Mouse (Mus musculus): Measurements from ENCODE around the gene Kif22. TPM values are rescaled to one million over a fixed set of nuclear protein-coding genes. Genes with fewer than 3 reads are reported as not detected.

Kif22 gene
- polyA plus RNA-seq, 1 experiment from 2014 or later, result 93.5 TPM

Small RNAs within 50 kb of the gene (microRNA-seq; reads per million reads assigned to microRNA genes)
- not detected for gene Gm44343

Other genes starting within 250 kb of the Kif22 start
- 237 and 240 TPM in 2 replicates for gene Ppp4c, start 250.0 kb downstream of the Kif22 start, polyA plus RNA-seq (2015; fragmentation: Nextera tagmentation; extraction: Ambion mirVana)
- 0.73 and 0.74 TPM in 2 replicates for gene Fam57b, start 244.8 kb downstream of the Kif22 start, polyA plus RNA-seq (2015; fragmentation: Nextera tagmentation; extraction: Ambion mirVana)
- not detected in 2 replicates for gene 4930451I11Rik, start 210.8 kb downstream of the Kif22 start, polyA plus RNA-seq (2015; fragmentation: Nextera tagmentation; extraction: Ambion mirVana)
- 0.62 and 0.74 TPM in 2 replicates for gene Doc2a, start 195.1 kb downstream of the Kif22 start, polyA plus RNA-seq (2015; fragmentation: Nextera tagmentation; extraction: Ambion mirVana)
- gene Hirip3, start 180.5 kb downstream of the Kif22 start, polyA plus RNA-seq (2015; fragmentation: Nextera tagmentation; extraction: Ambion mirVana), result 28.5 and 28.8 TPM in 2 replicates
- gene Ino80e, start 180.1 kb downstream of the Kif22 start, polyA plus RNA-seq (2015; fragmentation: Nextera tagmentation; extraction: Ambion mirVana), result 60.1 and 68.3 TPM in 2 replicates
- 38.3 and 40.1 TPM in 2 replicates for gene Taok2, start 157.8 kb downstream of the Kif22 start, polyA plus RNA-seq (2015; fragmentation: Nextera tagmentation; extraction: Ambion mirVana)
- gene Tmem219, start 119.6 kb downstream of the Kif22 start, polyA plus RNA-seq (2015; fragmentation: Nextera tagmentation; extraction: Ambion mirVana), result 32.0 and 33.4 TPM in 2 replicates
- 15.0 and 15.1 TPM in 2 replicates for gene Kctd13, start 113.6 kb downstream of the Kif22 start, polyA plus RNA-seq (2015; fragmentation: Nextera tagmentation; extraction: Ambion mirVana)
- 0.37 and 0.44 TPM in 2 replicates for gene Asphd1, start 92.9 kb downstream of the Kif22 start, polyA plus RNA-seq (2015; fragmentation: Nextera tagmentation; extraction: Ambion mirVana)
- 1.5 and 2.3 TPM in 2 replicates for gene Sez6l2, start 91.9 kb downstream of the Kif22 start, polyA plus RNA-seq (2015; fragmentation: Nextera tagmentation; extraction: Ambion mirVana)
- 113 and 119 TPM in 2 replicates for gene Cdipt, start 66.6 kb downstream of the Kif22 start, polyA plus RNA-seq (2015; fragmentation: Nextera tagmentation; extraction: Ambion mirVana)
- gene Cdiptos, start 66.4 kb downstream of the Kif22 start, polyA plus RNA-seq (2015; fragmentation: Nextera tagmentation; extraction: Ambion mirVana), result 2.1 and 2.4 TPM in 2 replicates
- 27.2 and 29.1 TPM in 2 replicates for gene Mvp, start 27.9 kb downstream of the Kif22 start, polyA plus RNA-seq (2015; fragmentation: Nextera tagmentation; extraction: Ambion mirVana)
- 1.0 TPM in 1 of 2 replicates, not detected in the other for gene Pagr1b, start 26.0 kb downstream of the Kif22 start, polyA plus RNA-seq (2015; fragmentation: Nextera tagmentation; extraction: Ambion mirVana)
- gene Pagr1a, start 25.1 kb downstream of the Kif22 start, polyA plus RNA-seq (2015; fragmentation: Nextera tagmentation; extraction: Ambion mirVana), result 33.1 and 62.5 TPM in 2 replicates
- 25.0 and 63.8 TPM in 2 replicates for gene Gm42742, start 21.4 kb downstream of the Kif22 start, polyA plus RNA-seq (2015; fragmentation: Nextera tagmentation; extraction: Ambion mirVana)
- gene Prrt2, start 21.3 kb downstream of the Kif22 start, polyA plus RNA-seq (2015; fragmentation: Nextera tagmentation; extraction: Ambion mirVana), result 5.9 and 8.1 TPM in 2 replicates
- 67.7 and 69.7 TPM in 2 replicates for gene Maz, start 15.4 kb downstream of the Kif22 start, polyA plus RNA-seq (2015; fragmentation: Nextera tagmentation; extraction: Ambion mirVana)
- 14.5 and 34.1 TPM in 2 replicates for gene Zg16, start 44.9 kb upstream of the Kif22 start, polyA plus RNA-seq (2015; fragmentation: Nextera tagmentation; extraction: Ambion mirVana)
- 4.7 and 5.0 TPM in 2 replicates for gene AI467606, start 48.9 kb upstream of the Kif22 start, polyA plus RNA-seq (2015; fragmentation: Nextera tagmentation; extraction: Ambion mirVana)
- gene Qprt, start 79.8 kb upstream of the Kif22 start, polyA plus RNA-seq (2015; fragmentation: Nextera tagmentation; extraction: Ambion mirVana), result 6.1 and 7.4 TPM in 2 replicates
- 0.64 and 1.0 TPM in 2 replicates for gene Spn, start 95.4 kb upstream of the Kif22 start, polyA plus RNA-seq (2015; fragmentation: Nextera tagmentation; extraction: Ambion mirVana)
- gene Cd2bp2, start 153.6 kb upstream of the Kif22 start, polyA plus RNA-seq (2015; fragmentation: Nextera tagmentation; extraction: Ambion mirVana), result 44.1 and 46.6 TPM in 2 replicates
- 24.3 and 24.4 TPM in 2 replicates for gene Tbc1d10b, start 166.0 kb upstream of the Kif22 start, polyA plus RNA-seq (2015; fragmentation: Nextera tagmentation; extraction: Ambion mirVana)
- 18.6 and 31.0 TPM in 2 replicates for gene Mylpf, start 166.4 kb upstream of the Kif22 start, polyA plus RNA-seq (2015; fragmentation: Nextera tagmentation; extraction: Ambion mirVana)
- 33.9 and 34.8 TPM in 2 replicates for gene Zfp553, start 190.6 kb upstream of the Kif22 start, polyA plus RNA-seq (2015; fragmentation: Nextera tagmentation; extraction: Ambion mirVana)
- gene Sept1, start 190.7 kb upstream of the Kif22 start, polyA plus RNA-seq (2015; fragmentation: Nextera tagmentation; extraction: Ambion mirVana), result 17.7 and 19.2 TPM in 2 replicates
- 57.9 and 63.1 TPM in 2 replicates for gene Zfp771, start 201.8 kb upstream of the Kif22 start, polyA plus RNA-seq (2015; fragmentation: Nextera tagmentation; extraction: Ambion mirVana)
- 164 and 181 TPM in 2 replicates for gene Dctpp1, start 218.2 kb upstream of the Kif22 start, polyA plus RNA-seq (2015; fragmentation: Nextera tagmentation; extraction: Ambion mirVana)
- 139 and 163 TPM in 2 replicates for gene Sephs2, start 231.6 kb upstream of the Kif22 start, polyA plus RNA-seq (2015; fragmentation: Nextera tagmentation; extraction: Ambion mirVana)

Data from stomach, embryonic 15.5 days (tissue).